Mouse (Mus musculus) kidney, embryonic 14.5 days (tissue): ENCODE results near the gene Brinp3. TPM values are rescaled to one million over a fixed set of nuclear protein-coding genes. Genes with fewer than 3 reads are reported as not detected.

ENCODE experiments used
- ATAC-seq: fragments of 200-750 bp; cut with Nextera tagmentation; 2 replicates; pipeline ENCODE4 v1.8.0; 2017; ENCODE audit warnings: moderate number of reproducible peaks, mild to moderate bottlenecking, moderate TSS enrichment, moderate library complexity; ENCODE audit not compliant: low FRiP score, low TSS enrichment
- H3K27ac ChIP-seq: fragments of 300-500 bp; sonication (generic); 2 replicates; pipeline ENCODE4 v1.5.1; 2014; ENCODE audit warnings: low read depth, mild to moderate bottlenecking, low read length, moderate library complexity, mixed read lengths
- H3K27me3 ChIP-seq: fragments of 300-500 bp; sonication (generic); 2 replicates; pipeline ENCODE4 v1.6.1; 2014; ENCODE audit warnings: mild to moderate bottlenecking, low read length; ENCODE audit not compliant: control insufficient read depth, insufficient read depth
- H3K36me3 ChIP-seq: fragments of 300-500 bp; sonication (generic); 2 replicates; pipeline ENCODE4 v1.6.1; 2014; ENCODE audit warnings: low read length, mixed read lengths; ENCODE audit not compliant: control insufficient read depth, insufficient read depth
- H3K4me1 ChIP-seq: fragments of 300-500 bp; sonication (generic); 2 replicates; pipeline ENCODE4 v1.6.1; 2014; ENCODE audit warnings: low read length, mixed read lengths; ENCODE audit not compliant: control insufficient read depth, insufficient read depth
- H3K4me2 ChIP-seq: fragments of 300-500 bp; sonication (generic); replicated peaks from 2 replicates; pipeline ENCODE4 v1.6.1; 2014; ENCODE audit warnings: low read depth, mild to moderate bottlenecking, low read length
- H3K4me3 ChIP-seq: fragments of 300-500 bp; sonication (generic); 2 replicates; pipeline ENCODE4 v1.5.1; 2014; ENCODE audit warnings: mild to moderate bottlenecking, low read length
- H3K9ac ChIP-seq: fragments of 300-500 bp; sonication (generic); 2 replicates; pipeline ENCODE4 v1.6.1; 2014; ENCODE audit warnings: low read depth, mild to moderate bottlenecking, low read length, moderate library complexity
- H3K9me3 ChIP-seq: fragments of 300-500 bp; sonication (generic); 2 replicates; pipeline ENCODE4 v1.6.1; 2016; ENCODE audit warnings: low read length; ENCODE audit not compliant: control insufficient read depth
- WGBS: fragments of 180-500 bp; shearing (Covaris S2); extraction: QIAGEN DNeasy Blood & Tissue Kit; methylation state at CpG from one replicate; pipeline ENCODE4 v1.1.7; 2014; 5-methylcytosine and 5-hydroxymethylcytosine counted together
- polyA plus RNA-seq: library from polyadenylated mRNA; unstranded; fragments of >200 nt; fragmentation: Nextera tagmentation; extraction: Ambion mirVana; gene quantifications from 2 replicates; pipeline ENCODE4 v1.2.1, GENCODE M21; 2014

Brinp3 gene
- polyA plus RNA-seq, 1 experiment from 2014 or later: not detected

- Histone ChIP-seq H3K27me3 (no peaks in the 10 kb centered on the region), H3K27ac (no peak overlapping the region), H3K4me3 (no peak overlapping the region), H3K4me1 (no peaks in the 10 kb centered on the region), H3K36me3 (no peaks in the 10 kb centered on the region), H3K4me2 (no peak overlapping the region), H3K9me3 (no peaks in the 10 kb centered on the region), H3K9ac (no peak overlapping the region)
- ATAC-seq: no peak
Measured at GRCm38 (mm10) chr1:146528572-146528971, 34.0 kb downstream of the Brinp3 start.

GRCm38 (mm10) chr1:146546847-146547428 lies 52.4 kb downstream of the Brinp3 start:
- H3K4me3 ChIP-seq: no peak overlapping the region
- no peak overlapping the region for H3K4me2 ChIP-seq
- H3K4me1 ChIP-seq: no peaks in the 10 kb centered on the region
- no peak overlapping the region for H3K27ac ChIP-seq
- no peaks in the 10 kb centered on the region for H3K9me3 ChIP-seq
- no peaks in the 10 kb centered on the region for H3K36me3 ChIP-seq
- no peaks in the 10 kb centered on the region for H3K27me3 ChIP-seq
- WGBS: 92% methylated on average over 2 of the region's 2 CpGs
- H3K9ac ChIP-seq: no peak overlapping the region
- no peak for ATAC-seq

- Histone ChIP-seq H3K9ac (no peak overlapping the region), H3K27me3 (no peaks in the 10 kb centered on the region)
- ATAC-seq: no peak
Measured at GRCm38 (mm10) chr1:146556982-146557381, 62.4 kb downstream of the Brinp3 start.

GRCm38 (mm10) chr1:146562144-146562543 lies 67.6 kb downstream of the Brinp3 start:
- Histone ChIP-seq H3K4me3 (no peak overlapping the region), H3K9ac (no peak overlapping the region), H3K4me2 (no peak overlapping the region), H3K9me3 (no peaks in the 10 kb centered on the region), H3K27ac (no peak overlapping the region), H3K27me3 (no peaks in the 10 kb centered on the region), H3K36me3 (no peaks in the 10 kb centered on the region), H3K4me1 (no peaks in the 10 kb centered on the region)
- WGBS: 86% methylated on average over 3 of the region's 3 CpGs
- no peak for ATAC-seq

More at GRCm38 (mm10) chr1:146556982-146557381, 62.4 kb downstream of the Brinp3 start:
- H3K9me3 ChIP-seq: no peaks in the 10 kb centered on the region
- H3K27ac ChIP-seq: no peak overlapping the region
- no peaks in the 10 kb centered on the region for H3K36me3 ChIP-seq
- no peaks in the 10 kb centered on the region for H3K4me1 ChIP-seq
- no peak overlapping the region for H3K4me2 ChIP-seq
- H3K4me3 ChIP-seq: no peak overlapping the region

- no peak for ATAC-seq
- no peaks in the 10 kb centered on the region for H3K4me1 ChIP-seq
- WGBS: 76% methylated on average over 7 of the region's 7 CpGs
Measured at GRCm38 (mm10) chr1:146584181-146584580, 89.6 kb downstream of the Brinp3 start.

GRCm38 (mm10) chr1:146632895-146633294 lies 138.3 kb downstream of the Brinp3 start:
- H3K36me3 ChIP-seq: no peaks in the 10 kb centered on the region
- no peaks in the 10 kb centered on the region for H3K4me1 ChIP-seq
- H3K9ac ChIP-seq: no peak overlapping the region
- H3K4me3 ChIP-seq: no peak overlapping the region
- no peak overlapping the region for H3K4me2 ChIP-seq
- WGBS: 73% methylated on average over 2 of the region's 2 CpGs
- no peak for ATAC-seq
- H3K27ac ChIP-seq: no peak overlapping the region
- no peaks in the 10 kb centered on the region for H3K9me3 ChIP-seq
- no peaks in the 10 kb centered on the region for H3K27me3 ChIP-seq

More at GRCm38 (mm10) chr1:146584181-146584580, 89.6 kb downstream of the Brinp3 start:
- no peaks in the 10 kb centered on the region for H3K36me3 ChIP-seq
- H3K27ac ChIP-seq: no peak overlapping the region
- no peaks in the 10 kb centered on the region for H3K27me3 ChIP-seq
- no peak overlapping the region for H3K4me3 ChIP-seq
- no peak overlapping the region for H3K4me2 ChIP-seq
- H3K9ac ChIP-seq: no peak overlapping the region
- H3K9me3 ChIP-seq: no peaks in the 10 kb centered on the region

- Histone ChIP-seq H3K4me3 (no peak overlapping the region), H3K27me3 (no peaks in the 10 kb centered on the region), H3K9ac (no peak overlapping the region), H3K4me2 (no peak overlapping the region), H3K9me3 (no peaks in the 10 kb centered on the region), H3K36me3 (no peaks in the 10 kb centered on the region), H3K4me1 (no peaks in the 10 kb centered on the region), H3K27ac (no peak overlapping the region)
- 96% methylated on average over 4 of the region's 4 CpGs for WGBS
- ATAC-seq: no peak
Measured at GRCm38 (mm10) chr1:146657214-146657613, 162.7 kb downstream of the Brinp3 start.

- Histone ChIP-seq H3K9me3 (no peaks in the 10 kb centered on the region), H3K4me1 (no peaks in the 10 kb centered on the region), H3K27ac (no peak overlapping the region), H3K4me3 (no peak overlapping the region), H3K4me2 (no peak overlapping the region), H3K27me3 (no peaks in the 10 kb centered on the region), H3K9ac (no peak overlapping the region), H3K36me3 (no peaks in the 10 kb centered on the region)
- ATAC-seq: no peak
- 71% methylated on average over 4 of the region's 4 CpGs for WGBS
Measured at GRCm38 (mm10) chr1:146700724-146701123, 206.2 kb downstream of the Brinp3 start.

- H3K27me3 ChIP-seq: no peaks in the 10 kb centered on the region
- WGBS: 77% methylated on average over 3 of the region's 3 CpGs
- H3K9me3 ChIP-seq: no peaks in the 10 kb centered on the region
- no peak overlapping the region for H3K4me3 ChIP-seq
- ATAC-seq: no peak
- no peak overlapping the region for H3K9ac ChIP-seq
- no peak overlapping the region for H3K27ac ChIP-seq
- no peaks in the 10 kb centered on the region for H3K4me1 ChIP-seq
- no peaks in the 10 kb centered on the region for H3K36me3 ChIP-seq
- H3K4me2 ChIP-seq: no peak overlapping the region
Measured at GRCm38 (mm10) chr1:146719556-146719955, 225.0 kb downstream of the Brinp3 start.
